Mouse (Mus musculus) embryonic facial prominence, embryonic 14.5 days (tissue): ENCODE data around the gene Plin3. TPM values are rescaled to one million over a fixed set of nuclear protein-coding genes. Genes with fewer than 3 reads are reported as not detected.

Experiments used
- ATAC-seq: fragments of 200-750 bp; cut with Nextera tagmentation; 2 replicates; pipeline ENCODE4 v1.8.0; 2017; ENCODE audit warnings: low read depth, moderate number of reproducible peaks, moderate TSS enrichment
- DNase-seq: peaks from one replicate; pipeline ENCODE4 v3.0.0-alpha.2; 2015; ENCODE audit warnings: low spot score
- H3K27ac ChIP-seq: fragments of 300-500 bp; sonication (generic); replicated peaks from 2 replicates; pipeline ENCODE4 v1.5.1; 2014; ENCODE audit warnings: low read depth, mild to moderate bottlenecking, low read length, moderate library complexity
- H3K27me3 ChIP-seq: fragments of 300-500 bp; sonication (generic); replicated peaks from 2 replicates; pipeline ENCODE4 v1.6.1; 2014; ENCODE audit warnings: low read length; ENCODE audit not compliant: control insufficient read depth, insufficient read depth
- H3K36me3 ChIP-seq: fragments of 300-500 bp; sonication (generic); 2 replicates; pipeline ENCODE4 v1.6.1; 2014; ENCODE audit warnings: low read length, mixed read lengths; ENCODE audit not compliant: control insufficient read depth, insufficient read depth
- H3K4me1 ChIP-seq: fragments of 300-500 bp; sonication (generic); 2 replicates; pipeline ENCODE4 v1.6.1; 2014; ENCODE audit warnings: antibody characterized with exemption, low read length; ENCODE audit not compliant: control insufficient read depth, insufficient read depth
- H3K4me2 ChIP-seq: fragments of 300-500 bp; sonication (generic); 2 replicates; pipeline ENCODE4 v1.6.1; 2014; ENCODE audit warnings: low read depth, mild to moderate bottlenecking, low read length, moderate library complexity, mixed read lengths
- H3K4me3 ChIP-seq: fragments of 300-500 bp; sonication (generic); 2 replicates; pipeline ENCODE4 v1.5.1; 2014; ENCODE audit warnings: low read depth, mild to moderate bottlenecking, low read length
- H3K9ac ChIP-seq: fragments of 300-500 bp; sonication (generic); 2 replicates; pipeline ENCODE4 v1.6.1; 2014; ENCODE audit warnings: low read depth, mild to moderate bottlenecking, low read length, moderate library complexity, mixed read lengths
- H3K9me3 ChIP-seq: fragments of 300-500 bp; sonication (generic); 2 replicates; pipeline ENCODE4 v1.6.1; 2016; ENCODE audit warnings: low read length; ENCODE audit not compliant: control insufficient read depth
- WGBS: fragments of 180-500 bp; shearing (Covaris S2); extraction: QIAGEN DNeasy Blood & Tissue Kit; methylation state at CpG from one replicate; pipeline ENCODE4 v1.1.7; 2014; 5-methylcytosine and 5-hydroxymethylcytosine counted together
- polyA plus RNA-seq: library from polyadenylated mRNA; unstranded; fragments of >200 nt; fragmentation: Nextera tagmentation; extraction: Ambion mirVana; gene quantifications from 2 replicates; pipeline ENCODE4 v1.2.1, GENCODE M21; 2014

Plin3 gene
- polyA plus RNA-seq = 76.9 and 88.4 TPM in 2 replicates

GRCm38 (mm10) chr17:56292531-56293222, at the start of gene Plin3:
Gene Plin3 (minus strand): TSS chr17:56292873.
- Histone ChIP-seq H3K27me3 (no peaks in the 10 kb centered on the region), H3K4me2 (peak within 1 kb of the TSS; percentile 58; the same call in 1 of the 2 replicates), H3K27ac (peak within 1 kb of the TSS; percentile 97), H3K4me3 (no peak within 1 kb of the TSS), H3K9me3 (no peaks in the 10 kb centered on the region), H3K36me3 (no peaks in the 10 kb centered on the region), H3K9ac (peak within 1 kb of the TSS; percentile 61), H3K4me1 (peaks cover 28% of the 10 kb centered on the region)
- ATAC-seq (no peak), DNase-seq (no peak)
- 85% methylated on average over 3 of the region's 4 CpGs for WGBS

GRCm38 (mm10) chr17:56340717-56341116, 48.0 kb upstream of the Plin3 start:
- H3K27ac ChIP-seq = no peak overlapping the region
- H3K27me3 ChIP-seq = no peaks in the 10 kb centered on the region
- no peaks in the 10 kb centered on the region for H3K36me3 ChIP-seq
- H3K4me3 ChIP-seq = no peak overlapping the region
- H3K9ac ChIP-seq = no peak overlapping the region
- DNase-seq = no peak
- no peak overlapping the region for H3K4me2 ChIP-seq
- H3K4me1 ChIP-seq = no peaks in the 10 kb centered on the region
- no peak for ATAC-seq
- H3K9me3 ChIP-seq = no peaks in the 10 kb centered on the region

GRCm38 (mm10) chr17:56338909-56339308, 46.2 kb upstream of the Plin3 start:
- WGBS = 54% methylated on average over 4 of the region's 4 CpGs
- no peak for ATAC-seq

GRCm38 (mm10) chr17:56337791-56338190, 45.1 kb upstream of the Plin3 start:
- H3K4me3 ChIP-seq = no peak overlapping the region
- H3K27me3 ChIP-seq = no peaks in the 10 kb centered on the region
- DNase-seq (no peak), ATAC-seq (no peak)
- no peaks in the 10 kb centered on the region for H3K36me3 ChIP-seq
- H3K27ac ChIP-seq = no peak overlapping the region
- no peak overlapping the region for H3K4me2 ChIP-seq
- WGBS = 91% methylated on average over 6 of the region's 6 CpGs
- H3K4me1 ChIP-seq = no peaks in the 10 kb centered on the region
- no peaks in the 10 kb centered on the region for H3K9me3 ChIP-seq
- no peak overlapping the region for H3K9ac ChIP-seq

More at GRCm38 (mm10) chr17:56338909-56339308, 46.2 kb upstream of the Plin3 start:
- DNase-seq = no peak
- H3K27ac ChIP-seq = no peak overlapping the region
- no peaks in the 10 kb centered on the region for H3K4me1 ChIP-seq
- H3K9ac ChIP-seq = no peak overlapping the region
- no peak overlapping the region for H3K4me3 ChIP-seq
- no peaks in the 10 kb centered on the region for H3K9me3 ChIP-seq
- H3K27me3 ChIP-seq = no peaks in the 10 kb centered on the region
- no peak overlapping the region for H3K4me2 ChIP-seq
- no peaks in the 10 kb centered on the region for H3K36me3 ChIP-seq

- DNase-seq (peak; percentile 27), ATAC-seq (no peak)
- Histone ChIP-seq H3K27me3 (no peaks in the 10 kb centered on the region), H3K4me2 (no peak overlapping the region), H3K27ac (no peak overlapping the region), H3K36me3 (no peaks in the 10 kb centered on the region), H3K9me3 (no peaks in the 10 kb centered on the region), H3K9ac (no peak overlapping the region), H3K4me1 (no peaks in the 10 kb centered on the region), H3K4me3 (no peak overlapping the region)
- WGBS = 66% methylated on average over 4 of the region's 4 CpGs
Measured at GRCm38 (mm10) chr17:56337190-56337589, 44.5 kb upstream of the Plin3 start.

GRCm38 (mm10) chr17:56332987-56333386, 40.3 kb upstream of the Plin3 start:
- no peak overlapping the region for H3K27ac ChIP-seq
- no peaks in the 10 kb centered on the region for H3K36me3 ChIP-seq
- DNase-seq (no peak), ATAC-seq (0 out of 2 replicates have a peak, but pooled peaks have one; percentile 10)
- H3K9ac ChIP-seq = no peak overlapping the region
- no peaks in the 10 kb centered on the region for H3K27me3 ChIP-seq
- H3K4me1 ChIP-seq = peaks cover 10% of the 10 kb centered on the region
- 51% methylated on average over 8 of the region's 8 CpGs for WGBS
- H3K4me3 ChIP-seq = no peak overlapping the region
- H3K4me2 ChIP-seq = no peak overlapping the region
- H3K9me3 ChIP-seq = no peaks in the 10 kb centered on the region

- no peak for DNase-seq
- H3K4me2 ChIP-seq = no peak overlapping the region
- H3K27ac ChIP-seq = no peak overlapping the region
- H3K4me1 ChIP-seq = peaks cover 16% of the 10 kb centered on the region
- no peaks in the 10 kb centered on the region for H3K36me3 ChIP-seq
- H3K9ac ChIP-seq = 0 out of 2 replicates have a peak overlapping the region, but pooled peaks have one; percentile 35
- H3K9me3 ChIP-seq = no peaks in the 10 kb centered on the region
- H3K4me3 ChIP-seq = no peak overlapping the region
- no peak for ATAC-seq
- no peaks in the 10 kb centered on the region for H3K27me3 ChIP-seq
Measured at GRCm38 (mm10) chr17:56331256-56331655, 38.6 kb upstream of the Plin3 start.

GRCm38 (mm10) chr17:56330345-56330744, 37.7 kb upstream of the Plin3 start:
- H3K4me3 ChIP-seq = no peak overlapping the region
- DNase-seq (no peak), ATAC-seq (no peak)
- H3K4me1 ChIP-seq = peaks cover 16% of the 10 kb centered on the region
- H3K27ac ChIP-seq = no peak overlapping the region
- 69% methylated on average over 3 of the region's 3 CpGs for WGBS
- H3K36me3 ChIP-seq = no peaks in the 10 kb centered on the region
- no peaks in the 10 kb centered on the region for H3K27me3 ChIP-seq
- H3K9me3 ChIP-seq = no peaks in the 10 kb centered on the region
- H3K4me2 ChIP-seq = no peak overlapping the region
- no peak overlapping the region for H3K9ac ChIP-seq

GRCm38 (mm10) chr17:56329267-56329666, 36.6 kb upstream of the Plin3 start:
- peaks cover 21% of the 10 kb centered on the region for H3K4me1 ChIP-seq

More at GRCm38 (mm10) chr17:56329267-56329666, 36.6 kb upstream of the Plin3 start:
- DNase-seq (no peak), ATAC-seq (no peak)
- H3K9me3 ChIP-seq = no peaks in the 10 kb centered on the region
- H3K27ac ChIP-seq = no peak overlapping the region
- no peak overlapping the region for H3K4me3 ChIP-seq
- no peaks in the 10 kb centered on the region for H3K36me3 ChIP-seq
- no peak overlapping the region for H3K4me2 ChIP-seq
- no peaks in the 10 kb centered on the region for H3K27me3 ChIP-seq
- H3K9ac ChIP-seq = 0 out of 2 replicates have a peak overlapping the region, but pooled peaks have one; percentile 2
